Mouse (Mus musculus) cerebellum, adult 2 months (tissue): ENCODE data around the gene Mrpl2.

Experiments
- CTCF ChIP-seq: fragments of 200-500 bp; IDR thresholded peaks from 2 replicates; pipeline ENCODE4 v1.5.1; 2011; ENCODE audit warnings: low read depth, mild to moderate bottlenecking, control low read depth, low read length, moderate library complexity, borderline replicate concordance; ENCODE audit not compliant: insufficient read depth
- POLR2A ChIP-seq: fragments of 200-500 bp; IDR thresholded peaks from 2 replicates; pipeline ENCODE4 v1.6.1; 2011; ENCODE audit warnings: low read length, control low read depth, borderline replicate concordance; ENCODE audit not compliant: insufficient read depth

GRCm38 (mm10) chr17:46650232-46651031 lies 4.4 kb downstream of the Mrpl2 start, which contains the start of gene Cul7:
- TF ChIP-seq POLR2A (peak; percentile 75), CTCF (no peak)
